Mouse (Mus musculus) megakaryocyte, embryonic 14.5 days (primary cell): ENCODE measurements around the gene Gkap1. TPM values are rescaled to one million over a fixed set of nuclear protein-coding genes. Genes with fewer than 3 reads are reported as not detected.

ENCODE experiments used
- H3K27me3 ChIP-seq: replicated peaks from 2 replicates; pipeline ENCODE3; 2012; ENCODE audit warnings: inconsistent platforms
- H3K36me3 ChIP-seq: replicated peaks from 2 replicates; pipeline ENCODE3; 2012; ENCODE audit warnings: low read length, inconsistent platforms, mixed read lengths
- H3K4me1 ChIP-seq: 2 replicates; pipeline ENCODE4 v1.6.1; 2012; ENCODE audit warnings: inconsistent platforms
- H3K4me3 ChIP-seq: replicated peaks from 2 replicates; pipeline ENCODE3; 2012; ENCODE audit warnings: moderate library complexity, mild to moderate bottlenecking, inconsistent platforms
- H3K9me3 ChIP-seq: 2 replicates; pipeline ENCODE4 v1.6.1; 2012; ENCODE audit warnings: inconsistent platforms
- FLI1 ChIP-seq: IDR thresholded peaks from 2 replicates; pipeline ENCODE4 v1.6.1; 2012; ENCODE audit warnings: low read length, inconsistent platforms, mixed read lengths
- GATA1 ChIP-seq: IDR thresholded peaks from 3 replicates; pipeline ENCODE4 v1.6.1; 2012; ENCODE audit warnings: mixed read lengths, low read length, inconsistent platforms, borderline replicate concordance
- polyA plus RNA-seq: library from polyadenylated mRNA; stranded (reverse); fragments of >175 nt; gene quantifications from 2 replicates; pipeline ENCODE4 v1.2.3, GENCODE M21; 2012; ENCODE audit warnings: low replicate concordance; ENCODE audit not compliant: insufficient read depth

Gkap1 gene
- polyA plus RNA-seq, 1 experiment = 0.86 TPM

GRCm38 (mm10) chr13:58273411-58274258 lies 1.9 kb downstream of the Gkap1 start:
- H3K9me3 ChIP-seq = peaks cover 3% of the 10 kb centered on the region; the same call in 1 of the 2 replicates
- peak overlapping the region; percentile 92 for H3K4me3 ChIP-seq
- H3K36me3 ChIP-seq = no peaks in the 10 kb centered on the region
- H3K27me3 ChIP-seq = peaks cover 83% of the 10 kb centered on the region
- peaks cover 16% of the 10 kb centered on the region for H3K4me1 ChIP-seq
- TF ChIP-seq FLI1 (no peak), GATA1 (no peak)

DNA sequence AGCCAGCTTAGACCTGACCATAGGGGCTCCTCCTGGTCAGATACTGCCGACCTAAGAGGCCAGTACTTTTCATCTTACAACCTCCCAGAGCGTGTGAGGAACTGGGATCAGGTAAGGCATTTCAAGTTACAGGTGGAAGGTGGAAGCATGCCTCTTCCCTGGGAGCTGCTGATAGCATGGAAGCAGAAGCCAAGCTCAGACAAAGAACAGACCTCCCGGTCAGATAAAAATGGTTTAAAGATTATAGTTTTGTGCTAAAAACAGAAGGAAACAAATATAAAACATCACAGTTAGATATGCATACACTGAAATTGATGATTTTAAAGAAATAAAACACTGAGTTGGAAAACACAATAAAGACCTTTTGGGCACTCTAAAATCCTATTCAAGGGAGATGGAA lies 8.6 kb downstream of the Gkap1 start:
- no peak overlapping the region for H3K4me3 ChIP-seq
- no peaks in the 10 kb centered on the region for H3K9me3 ChIP-seq
- no peaks in the 10 kb centered on the region for H3K36me3 ChIP-seq
- no peaks in the 10 kb centered on the region for H3K4me1 ChIP-seq
- TF ChIP-seq GATA1 = no peak
- H3K27me3 ChIP-seq = peaks cover 26% of the 10 kb centered on the region

DNA sequence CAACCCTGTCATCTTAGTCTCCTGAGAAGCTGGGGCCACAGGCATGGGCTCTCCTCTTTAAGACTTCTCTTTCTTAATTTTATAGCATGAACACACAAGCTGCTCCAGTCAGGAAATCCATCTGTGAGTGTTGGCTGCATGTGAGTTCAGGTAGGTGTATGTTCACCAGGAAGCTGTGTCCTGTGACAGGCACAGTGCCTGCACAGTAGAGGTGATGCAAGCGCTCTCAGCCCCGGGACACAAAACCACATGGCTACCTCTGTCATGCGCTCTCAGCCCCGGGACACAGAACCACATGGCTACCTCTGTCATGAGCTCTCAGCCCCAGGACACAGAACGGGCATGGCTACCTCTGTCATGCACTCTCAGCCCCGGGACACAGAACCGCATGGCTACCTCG lies 12.0 kb downstream of the Gkap1 start:
- H3K4me1 ChIP-seq = no peaks in the 10 kb centered on the region
- no peak overlapping the region for H3K4me3 ChIP-seq
- no peaks in the 10 kb centered on the region for H3K36me3 ChIP-seq
- no peak for TF ChIP-seq FLI1
- no peak for TF ChIP-seq GATA1
- peaks cover 6% of the 10 kb centered on the region for H3K27me3 ChIP-seq
- H3K9me3 ChIP-seq = no peaks in the 10 kb centered on the region

DNA sequence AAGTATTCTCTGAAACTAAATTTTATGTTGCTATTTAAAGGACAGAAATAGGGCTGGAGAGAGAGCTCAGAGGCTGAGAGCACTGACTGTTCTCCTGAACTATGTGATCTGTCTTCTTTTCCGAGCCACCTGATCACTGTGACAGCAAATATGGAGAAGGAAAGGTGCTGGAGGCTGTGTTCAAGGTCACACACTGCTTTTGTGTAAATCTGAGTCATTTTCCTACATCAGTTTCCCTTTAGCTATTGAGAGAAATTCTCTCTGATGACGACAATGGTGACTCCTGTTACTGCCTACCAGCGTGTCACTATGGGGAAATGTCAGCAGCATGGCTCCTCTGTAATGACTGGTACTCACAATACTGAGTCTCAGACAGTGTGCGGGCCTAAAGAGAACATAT lies 13.8 kb downstream of the Gkap1 start:
- Histone ChIP-seq H3K4me1 (no peaks in the 10 kb centered on the region), H3K27me3 (peaks cover 5% of the 10 kb centered on the region), H3K4me3 (no peak overlapping the region), H3K9me3 (no peaks in the 10 kb centered on the region), H3K36me3 (no peaks in the 10 kb centered on the region)
- TF ChIP-seq FLI1 = no peak
- no peak for TF ChIP-seq GATA1

DNA sequence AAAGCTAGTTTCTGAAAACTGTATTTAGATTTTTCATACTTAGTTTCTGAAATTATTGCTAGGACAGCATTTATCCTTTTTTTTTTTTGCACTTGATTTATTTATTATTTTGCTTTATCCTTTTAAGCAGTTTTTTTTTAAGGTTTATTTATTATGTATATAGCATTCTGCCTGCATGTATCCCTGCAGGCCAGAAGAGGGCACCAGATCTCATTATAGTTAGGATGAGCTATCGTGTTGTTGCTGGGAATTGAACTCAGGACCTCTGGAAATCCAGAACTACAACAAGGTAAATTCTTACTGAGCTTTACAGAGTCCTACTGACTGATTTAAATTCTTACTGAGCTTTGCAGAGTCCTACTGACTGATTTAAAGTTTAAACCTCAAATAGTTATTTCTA lies 22.2 kb downstream of the Gkap1 start:
- no peak for TF ChIP-seq GATA1
- H3K4me3 ChIP-seq = no peak overlapping the region
- no peaks in the 10 kb centered on the region for H3K36me3 ChIP-seq
- no peaks in the 10 kb centered on the region for H3K4me1 ChIP-seq
- peaks cover 19% of the 10 kb centered on the region for H3K27me3 ChIP-seq
- H3K9me3 ChIP-seq = no peaks in the 10 kb centered on the region

- TF ChIP-seq GATA1 (no peak), FLI1 (no peak)
- Histone ChIP-seq H3K4me3 (no peak overlapping the region), H3K27me3 (peaks cover 22% of the 10 kb centered on the region)
These were observed 26.5 kb downstream of the Gkap1 start for GRCm38 (mm10) chr13:58248957-58249356.

DNA sequence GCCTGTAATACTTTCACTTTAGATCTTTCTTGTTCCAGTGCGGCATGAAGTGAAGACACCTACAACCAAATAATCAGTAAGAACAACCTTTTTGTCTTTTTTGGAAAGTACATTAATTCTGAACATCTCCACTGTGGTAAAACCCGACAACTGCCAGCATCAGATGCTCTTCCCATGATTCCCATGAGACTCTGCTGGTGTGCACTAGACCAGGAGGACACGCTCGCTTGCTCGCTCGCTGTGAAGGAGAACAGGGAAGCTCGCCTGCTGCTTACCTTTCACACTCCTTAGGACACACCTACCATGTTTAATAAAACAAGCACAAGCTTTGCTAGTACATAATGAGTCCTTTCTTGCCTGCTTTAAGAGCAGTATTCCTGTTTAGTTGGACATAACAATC lies 39.0 kb downstream of the Gkap1 start:
- H3K4me3 ChIP-seq = no peak overlapping the region
- TF ChIP-seq GATA1 = no peak
- H3K9me3 ChIP-seq = no peaks in the 10 kb centered on the region
- no peaks in the 10 kb centered on the region for H3K36me3 ChIP-seq
- H3K4me1 ChIP-seq = peaks cover 10% of the 10 kb centered on the region
- peaks cover 1% of the 10 kb centered on the region for H3K27me3 ChIP-seq

More at GRCm38 (mm10) chr13:58248957-58249356, 26.5 kb downstream of the Gkap1 start:
- no peaks in the 10 kb centered on the region for H3K9me3 ChIP-seq
- H3K4me1 ChIP-seq = peaks cover 6% of the 10 kb centered on the region
- H3K36me3 ChIP-seq = no peaks in the 10 kb centered on the region

DNA sequence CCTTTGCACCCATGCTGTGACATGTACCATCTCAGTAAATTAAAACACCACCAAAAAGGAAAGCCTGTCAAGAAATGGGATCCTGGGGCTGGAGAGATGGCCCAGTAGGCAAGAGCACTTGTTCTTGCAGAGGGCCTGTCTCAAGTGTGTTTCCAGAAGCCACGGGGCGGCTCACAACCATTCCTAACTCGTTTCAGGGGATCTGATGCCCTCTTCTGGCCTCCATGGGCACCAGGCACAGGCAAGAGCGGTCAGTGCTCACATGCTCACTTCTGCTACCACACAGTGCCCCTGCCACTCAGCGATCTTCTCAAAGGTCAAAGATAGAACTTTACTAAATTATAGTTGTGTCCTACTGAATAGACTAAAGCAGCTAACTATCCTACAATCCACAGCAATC lies 42.9 kb downstream of the Gkap1 start:
- TF ChIP-seq GATA1 (no peak), FLI1 (no peak)
- no peaks in the 10 kb centered on the region for H3K9me3 ChIP-seq
- no peak overlapping the region for H3K4me3 ChIP-seq
- H3K27me3 ChIP-seq = peaks cover 2% of the 10 kb centered on the region
- H3K36me3 ChIP-seq = no peaks in the 10 kb centered on the region
- peaks cover 10% of the 10 kb centered on the region for H3K4me1 ChIP-seq

GRCm38 (mm10) chr13:58232070-58232469 lies 43.4 kb downstream of the Gkap1 start:
- TF ChIP-seq FLI1 (no peak), GATA1 (no peak)
- H3K4me1 ChIP-seq = peaks cover 10% of the 10 kb centered on the region
- H3K27me3 ChIP-seq = peaks cover 2% of the 10 kb centered on the region
- no peak overlapping the region for H3K4me3 ChIP-seq
- H3K9me3 ChIP-seq = peaks cover 3% of the 10 kb centered on the region
- no peaks in the 10 kb centered on the region for H3K36me3 ChIP-seq

DNA sequence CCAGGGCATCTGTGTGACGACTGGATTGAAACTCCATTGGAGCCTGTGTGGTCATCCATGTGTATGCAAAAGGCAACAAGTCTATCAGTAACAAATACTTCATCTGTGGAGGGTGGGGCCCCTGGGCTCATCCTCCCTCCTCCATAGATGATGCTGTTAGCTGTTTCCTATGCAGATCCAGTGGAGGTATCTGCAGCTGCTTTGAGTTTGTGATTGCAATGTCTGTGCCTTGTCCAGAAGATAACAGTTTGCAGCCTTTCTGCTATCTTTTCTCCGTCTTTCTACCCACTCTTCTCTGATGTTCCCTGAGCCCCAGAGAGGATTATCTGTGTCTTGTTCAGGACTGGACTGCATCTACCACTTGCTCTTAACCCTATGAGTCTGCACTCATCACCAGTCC lies 46.9 kb downstream of the Gkap1 start:
- Histone ChIP-seq H3K4me3 (no peak overlapping the region), H3K9me3 (peaks cover 20% of the 10 kb centered on the region), H3K4me1 (peaks cover 10% of the 10 kb centered on the region), H3K27me3 (peaks cover 7% of the 10 kb centered on the region), H3K36me3 (no peaks in the 10 kb centered on the region)
- no peak for TF ChIP-seq GATA1
- no peak for TF ChIP-seq FLI1
